Mouse (Mus musculus) forebrain, embryonic 14.5 days (tissue): ENCODE results near the gene Sh3bgrl2. TPM values are rescaled to one million over a fixed set of nuclear protein-coding genes. Genes with fewer than 3 reads are reported as not detected.

Experiments used
- ATAC-seq: fragments of 200-750 bp; cut with Nextera tagmentation; 2 replicates; pipeline ENCODE4 v1.8.0; 2017; ENCODE audit warnings: mild to moderate bottlenecking, moderate library complexity
- DNase-seq: peaks from one replicate; pipeline ENCODE4 v3.0.0-alpha.2; 2015; ENCODE audit warnings: low spot score
- H3K27ac ChIP-seq: fragments of 300-500 bp; sonication (generic); 2 replicates; pipeline ENCODE4 v1.5.1; 2014; ENCODE audit warnings: low read depth, mild to moderate bottlenecking, control low read depth, low read length, moderate library complexity
- H3K27me3 ChIP-seq: fragments of 300-500 bp; sonication (generic); replicated peaks from 2 replicates; pipeline ENCODE4 v1.6.1; 2014; ENCODE audit warnings: low read length, control low read depth, mixed read lengths; ENCODE audit not compliant: control insufficient read depth, insufficient read depth
- H3K36me3 ChIP-seq: fragments of 300-500 bp; sonication (generic); 2 replicates; pipeline ENCODE4 v1.6.1; 2014; ENCODE audit warnings: low read length, control low read depth; ENCODE audit not compliant: control insufficient read depth, insufficient read depth
- H3K4me1 ChIP-seq: fragments of 300-500 bp; sonication (generic); 2 replicates; pipeline ENCODE4 v1.6.1; 2014; ENCODE audit warnings: antibody characterized with exemption, low read length, control low read depth; ENCODE audit not compliant: control insufficient read depth, insufficient read depth
- H3K4me2 ChIP-seq: fragments of 300-500 bp; sonication (generic); 2 replicates; pipeline ENCODE4 v1.6.1; 2014; ENCODE audit warnings: mild to moderate bottlenecking, control low read depth, low read length
- H3K4me3 ChIP-seq: fragments of 300-500 bp; sonication (generic); 2 replicates; pipeline ENCODE4 v1.5.1; 2014; ENCODE audit warnings: low read depth, low read length, control low read depth
- H3K9ac ChIP-seq: fragments of 300-500 bp; sonication (generic); 2 replicates; pipeline ENCODE4 v1.6.1; 2014; ENCODE audit warnings: mild to moderate bottlenecking, low read length, control low read depth, moderate library complexity
- H3K9me3 ChIP-seq: fragments of 300-500 bp; sonication (generic); replicated peaks from 2 replicates; pipeline ENCODE4 v1.6.1; 2016; ENCODE audit warnings: low read length, control low read depth, mixed read lengths; ENCODE audit not compliant: control insufficient read depth
- WGBS: fragments of 180-500 bp; shearing (Covaris S2); extraction: QIAGEN DNeasy Blood & Tissue Kit; methylation state at CpG from one replicate; pipeline ENCODE4 v1.1.7; 2014; 5-methylcytosine and 5-hydroxymethylcytosine counted together
- polyA plus RNA-seq: library from polyadenylated mRNA; unstranded; fragments of >200 nt; fragmentation: Nextera tagmentation; extraction: Ambion mirVana; gene quantifications from 2 replicates; pipeline ENCODE4 v1.2.1, GENCODE M21; 2014

The Sh3bgrl2 gene
- polyA plus RNA-seq, 1 experiment from 2014 or later, result 26.3 TPM

DNA sequence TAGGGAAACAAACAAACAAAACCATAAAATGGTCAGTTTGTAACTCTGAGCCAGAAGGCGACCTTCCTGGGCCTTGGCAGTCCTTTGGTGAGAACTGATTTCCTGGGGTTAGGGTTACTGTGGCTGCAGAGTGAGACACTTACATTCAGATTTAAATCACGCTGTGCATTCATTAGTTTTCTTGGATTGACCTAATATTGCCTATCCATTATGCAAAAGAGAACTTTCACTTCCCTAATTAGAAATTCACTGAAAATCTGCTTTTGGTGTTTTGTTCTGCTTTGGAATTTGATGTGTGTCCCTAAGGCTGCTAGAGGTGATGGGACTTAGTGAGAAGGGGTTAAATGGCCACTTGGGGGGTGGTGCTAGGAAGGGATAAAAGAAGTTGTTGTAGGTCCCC lies 7.5 kb downstream of the Sh3bgrl2 start:
- H3K4me2 ChIP-seq, result no peak overlapping the region
- no peaks in the 10 kb centered on the region for H3K9me3 ChIP-seq
- H3K27me3 ChIP-seq, result no peaks in the 10 kb centered on the region
- peaks cover 15% of the 10 kb centered on the region; the same call in 1 of the 2 replicates for H3K4me1 ChIP-seq
- no peak for ATAC-seq
- H3K36me3 ChIP-seq, result no peaks in the 10 kb centered on the region
- H3K9ac ChIP-seq, result no peak overlapping the region
- DNase-seq, result no peak
- no peak overlapping the region for H3K27ac ChIP-seq
- 46% methylated on average over 2 of the region's 2 CpGs for WGBS
- no peak overlapping the region for H3K4me3 ChIP-seq

DNA sequence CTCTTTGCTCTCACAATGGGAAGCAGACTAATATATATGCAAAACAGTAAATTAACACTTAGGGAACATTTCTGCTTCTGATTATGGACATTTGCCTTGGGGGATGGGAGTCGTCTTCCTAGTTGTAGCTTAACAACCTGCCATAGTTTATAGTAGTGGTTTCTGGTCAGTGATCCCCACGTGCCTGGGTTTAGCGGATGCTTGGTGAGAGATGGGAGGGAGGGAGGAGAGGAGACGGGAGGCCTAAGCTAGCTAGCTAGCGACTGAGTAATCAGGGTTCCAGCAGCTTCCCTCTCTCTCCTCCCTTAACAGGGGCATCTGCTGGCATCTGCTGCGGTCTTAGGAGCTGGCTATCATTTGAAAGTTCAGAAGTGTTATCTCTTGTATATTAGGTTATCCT lies 8.1 kb downstream of the Sh3bgrl2 start:
- Histone ChIP-seq H3K27ac (peak overlapping the region; percentile 78; the same call in 1 of the 2 replicates), H3K4me1 (peaks cover 13% of the 10 kb centered on the region; the same call in 1 of the 2 replicates), H3K9ac (no peak overlapping the region), H3K36me3 (no peaks in the 10 kb centered on the region), H3K9me3 (no peaks in the 10 kb centered on the region), H3K4me3 (no peak overlapping the region), H3K27me3 (no peaks in the 10 kb centered on the region), H3K4me2 (no peak overlapping the region)
- 36% methylated on average over 6 of the region's 6 CpGs for WGBS
- ATAC-seq, result no peak; the same call in none of the 2 replicates
- peak; percentile 36 for DNase-seq

DNA sequence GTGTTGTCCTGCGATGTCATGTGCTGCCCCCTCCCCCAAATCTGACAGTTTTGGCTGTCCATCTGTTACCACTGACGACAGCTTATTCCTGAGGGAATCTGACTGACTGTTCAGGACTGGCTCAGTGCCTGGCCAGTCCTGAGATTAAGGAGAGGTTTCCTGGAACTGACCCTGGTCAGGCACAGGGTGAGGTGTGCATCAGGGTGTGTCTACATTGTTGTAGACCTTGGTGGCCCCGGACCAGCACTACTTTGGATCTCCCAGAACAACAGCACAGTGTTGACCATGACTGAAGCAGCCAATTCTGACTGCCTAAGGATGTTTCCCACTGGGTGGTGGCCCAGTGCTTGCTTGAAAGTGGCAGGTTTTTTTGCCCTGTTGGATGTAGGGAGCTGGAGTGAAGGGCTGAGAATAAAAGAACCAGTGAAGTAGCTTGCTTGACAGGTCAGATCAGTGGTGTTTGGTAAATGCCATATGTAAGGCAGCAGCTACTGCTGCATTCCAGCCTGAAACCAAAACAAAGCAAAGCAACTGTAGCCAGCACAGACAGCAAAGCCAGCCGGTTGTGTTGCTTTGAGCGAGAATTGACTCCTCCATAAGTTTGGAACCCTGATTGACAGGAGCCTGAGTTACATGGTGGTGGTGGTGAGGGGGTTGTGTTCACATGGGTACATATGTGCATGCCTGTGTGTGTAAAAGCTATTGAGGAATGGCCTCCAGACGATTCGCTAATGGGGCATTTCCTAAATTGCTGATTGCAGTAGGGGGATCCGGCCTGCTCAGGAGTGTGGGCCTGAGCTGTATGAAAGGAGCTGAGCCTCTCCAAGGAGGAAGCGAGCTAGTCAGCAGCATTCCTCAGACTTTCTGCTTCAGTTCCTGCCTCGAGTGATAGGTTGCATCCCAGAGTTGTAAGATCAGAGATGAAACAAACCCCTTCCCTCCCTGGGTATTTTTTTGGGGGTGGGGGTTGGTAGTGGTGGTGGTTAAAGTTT lies 8.9 kb downstream of the Sh3bgrl2 start:
- 64% methylated on average over 10 of the region's 10 CpGs for WGBS
- DNase-seq (peak; percentile 53), ATAC-seq (peak; percentile 69)
- peak overlapping the region; percentile 78 for H3K27ac ChIP-seq
- H3K4me3 ChIP-seq, result no peak overlapping the region
- no peaks in the 10 kb centered on the region for H3K9me3 ChIP-seq
- peaks cover 11% of the 10 kb centered on the region; the same call in 1 of the 2 replicates for H3K4me1 ChIP-seq
- no peak overlapping the region for H3K9ac ChIP-seq
- no peak overlapping the region for H3K4me2 ChIP-seq
- no peaks in the 10 kb centered on the region for H3K27me3 ChIP-seq
- H3K36me3 ChIP-seq, result no peaks in the 10 kb centered on the region

DNA sequence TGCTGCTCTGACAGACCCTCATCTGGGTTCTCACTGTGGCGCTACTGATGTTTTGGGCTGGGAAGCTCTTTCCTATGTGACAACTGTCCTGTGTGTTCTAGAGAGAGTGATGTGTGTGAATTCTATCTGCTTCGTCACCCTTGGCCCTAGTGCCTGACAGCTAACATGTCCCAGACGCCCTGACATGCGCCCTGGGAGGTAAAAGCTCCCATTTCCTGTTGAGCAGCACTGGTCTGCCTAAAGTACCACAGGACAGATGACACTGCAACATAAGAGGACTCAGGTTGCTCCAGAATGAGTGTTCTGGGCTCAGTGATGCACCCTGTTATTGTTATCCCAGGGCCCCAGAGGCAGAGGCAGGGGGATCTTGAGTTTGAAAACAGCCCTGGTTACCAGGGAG lies 12.5 kb downstream of the Sh3bgrl2 start:
- no peak for ATAC-seq
- Histone ChIP-seq H3K4me3 (no peak overlapping the region), H3K36me3 (no peaks in the 10 kb centered on the region), H3K9me3 (no peaks in the 10 kb centered on the region), H3K9ac (no peak overlapping the region), H3K4me2 (no peak overlapping the region), H3K27ac (no peak overlapping the region), H3K4me1 (peaks cover 19% of the 10 kb centered on the region; the same call in 1 of the 2 replicates), H3K27me3 (no peaks in the 10 kb centered on the region)
- DNase-seq, result no peak
- 83% methylated on average over 4 of the region's 4 CpGs for WGBS

DNA sequence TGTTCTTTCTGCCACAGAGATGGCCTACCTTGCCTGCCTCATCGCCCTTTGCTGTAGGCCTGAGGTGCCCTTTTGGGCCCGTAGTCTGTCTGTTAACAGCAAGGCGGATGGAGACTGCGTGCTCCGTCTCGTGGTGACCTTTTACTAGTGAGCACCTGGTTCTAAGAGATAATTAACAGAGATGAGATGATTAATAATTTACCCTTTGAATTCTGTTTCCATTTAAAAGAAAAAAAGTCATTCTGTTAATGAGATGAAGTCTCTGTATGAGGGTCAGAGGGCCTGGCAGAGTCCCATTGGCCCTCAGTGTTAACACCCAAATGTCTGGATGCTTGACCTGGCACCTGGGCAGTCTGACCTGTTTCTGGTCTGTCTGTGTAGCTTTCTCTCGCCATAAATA lies 14.8 kb downstream of the Sh3bgrl2 start:
- H3K9ac ChIP-seq, result no peak overlapping the region
- no peaks in the 10 kb centered on the region for H3K9me3 ChIP-seq
- WGBS, result 89% methylated on average over 7 of the region's 7 CpGs
- no peak for DNase-seq
- no peaks in the 10 kb centered on the region for H3K36me3 ChIP-seq
- no peak for ATAC-seq
- peaks cover 9% of the 10 kb centered on the region; the same call in 1 of the 2 replicates for H3K4me1 ChIP-seq
- H3K27me3 ChIP-seq, result no peaks in the 10 kb centered on the region
- no peak overlapping the region for H3K4me2 ChIP-seq
- no peak overlapping the region for H3K27ac ChIP-seq
- H3K4me3 ChIP-seq, result no peak overlapping the region

DNA sequence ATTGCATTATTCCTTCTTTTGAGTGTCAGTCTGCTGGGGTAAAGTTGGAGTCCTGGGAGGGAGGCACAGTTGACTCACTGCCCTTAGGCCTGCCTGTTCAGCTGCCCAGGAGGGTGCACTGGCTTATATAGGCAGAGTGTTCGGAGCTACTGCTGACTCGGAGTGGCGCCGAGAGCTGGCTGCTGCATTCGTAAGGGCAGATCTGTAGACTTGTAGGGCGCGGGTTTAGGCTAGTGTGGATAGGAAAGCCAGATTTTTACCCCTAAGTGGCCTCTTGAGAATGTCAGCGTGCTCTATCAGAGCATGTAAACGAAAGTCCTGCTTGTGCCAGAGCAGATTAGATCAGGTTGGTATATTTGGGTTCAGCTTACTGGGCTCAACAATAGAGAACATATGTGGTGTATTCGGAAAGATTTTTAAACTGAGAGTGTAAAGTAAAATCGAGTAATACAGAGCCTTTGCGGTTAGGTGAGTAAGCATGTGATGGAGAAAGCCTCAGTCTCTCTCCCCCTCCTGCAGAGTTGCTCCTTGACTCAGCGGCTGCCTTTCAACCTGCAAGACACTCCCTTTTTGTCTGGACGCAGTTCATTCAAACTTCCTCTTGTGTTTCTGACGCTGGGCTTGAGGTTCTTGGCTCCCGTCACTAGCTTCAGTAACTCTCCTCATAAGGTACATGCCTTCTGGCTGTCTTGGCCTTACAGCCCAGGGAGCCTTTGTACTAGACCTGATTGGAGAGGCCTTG lies 15.9 kb downstream of the Sh3bgrl2 start:
- peaks cover 9% of the 10 kb centered on the region; the same call in 1 of the 2 replicates for H3K4me1 ChIP-seq
- no peak overlapping the region for H3K4me3 ChIP-seq
- DNase-seq, result no peak
- H3K9me3 ChIP-seq, result no peaks in the 10 kb centered on the region
- H3K36me3 ChIP-seq, result no peaks in the 10 kb centered on the region
- no peaks in the 10 kb centered on the region for H3K27me3 ChIP-seq
- no peak for ATAC-seq
- H3K27ac ChIP-seq, result no peak overlapping the region
- H3K4me2 ChIP-seq, result no peak overlapping the region
- 41% methylated on average over 16 of the region's 16 CpGs for WGBS
- peak overlapping the region; percentile 10; the same call in 1 of the 2 replicates for H3K9ac ChIP-seq

DNA sequence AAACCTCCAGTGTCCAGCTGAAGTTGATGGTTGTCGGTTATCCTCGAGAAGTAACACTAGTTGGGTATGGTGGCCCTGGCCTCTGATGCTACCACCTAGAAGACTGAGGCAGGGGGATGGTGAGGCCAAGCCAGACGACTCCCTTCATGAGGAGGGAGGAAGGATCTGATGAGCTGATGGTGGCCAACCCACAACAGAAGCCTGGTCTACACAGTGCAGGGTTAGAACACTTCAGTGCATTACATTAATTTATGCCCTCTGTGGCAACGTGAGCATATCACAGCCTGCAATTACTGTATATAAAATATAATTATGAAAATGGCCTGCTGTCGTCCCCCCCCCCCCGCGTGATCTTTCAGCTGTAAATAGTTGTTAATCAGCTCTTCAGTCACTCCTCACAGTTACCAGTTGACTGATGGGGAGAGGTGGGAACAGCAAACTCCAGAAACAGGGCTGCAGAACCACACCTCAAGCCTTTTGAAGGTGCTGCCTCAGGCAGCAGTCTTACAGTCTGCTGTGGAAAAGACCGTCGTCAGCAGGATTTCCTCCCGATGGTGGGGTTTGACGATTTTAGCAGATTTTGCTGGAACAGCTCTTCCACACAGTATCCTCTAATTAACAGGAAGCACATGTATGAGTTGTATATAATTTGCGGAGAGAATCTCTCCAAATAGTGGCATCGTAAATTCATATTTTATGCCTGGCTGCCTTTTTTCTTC lies 17.0 kb downstream of the Sh3bgrl2 start:
- H3K27me3 ChIP-seq, result no peaks in the 10 kb centered on the region
- 74% methylated on average over 13 of the region's 13 CpGs for WGBS
- H3K4me2 ChIP-seq, result no peak overlapping the region
- H3K4me3 ChIP-seq, result no peak overlapping the region
- no peak overlapping the region; the same call in 1 of the 2 replicates for H3K27ac ChIP-seq
- H3K9me3 ChIP-seq, result no peaks in the 10 kb centered on the region
- no peaks in the 10 kb centered on the region for H3K36me3 ChIP-seq
- ATAC-seq (0 out of 2 replicates have a peak, but pooled peaks have one; percentile 40), DNase-seq (peak; percentile 50)
- H3K4me1 ChIP-seq, result peaks cover 9% of the 10 kb centered on the region; the same call in 1 of the 2 replicates
- H3K9ac ChIP-seq, result no peak overlapping the region

DNA sequence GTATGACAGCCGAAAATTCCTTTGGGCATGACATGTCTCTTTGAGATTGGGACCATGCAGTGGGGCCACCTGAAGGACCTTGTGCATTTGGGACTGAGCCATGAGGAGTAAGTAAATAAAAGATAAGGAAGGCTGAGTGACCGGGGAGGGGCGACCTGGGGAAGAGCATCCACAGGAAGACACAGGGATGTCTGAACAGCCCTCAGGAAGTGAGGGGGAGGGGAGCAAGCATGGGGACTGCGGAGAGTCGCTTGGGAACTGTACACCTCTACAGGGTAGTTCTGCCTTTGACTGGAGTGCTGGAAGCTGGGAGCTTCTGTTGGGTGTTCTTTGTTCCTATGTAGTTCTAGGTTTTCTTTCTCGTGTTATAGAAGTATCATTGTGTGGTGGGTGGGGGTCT lies 18.0 kb downstream of the Sh3bgrl2 start:
- no peak overlapping the region for H3K27ac ChIP-seq
- H3K4me3 ChIP-seq, result no peak overlapping the region
- no peak overlapping the region for H3K4me2 ChIP-seq
- DNase-seq (no peak), ATAC-seq (no peak)
- H3K27me3 ChIP-seq, result no peaks in the 10 kb centered on the region
- H3K9ac ChIP-seq, result no peak overlapping the region
- H3K4me1 ChIP-seq, result peaks cover 9% of the 10 kb centered on the region; the same call in 1 of the 2 replicates
- H3K36me3 ChIP-seq, result no peaks in the 10 kb centered on the region
- 89% methylated on average over 6 of the region's 6 CpGs for WGBS
- H3K9me3 ChIP-seq, result no peaks in the 10 kb centered on the region
